Mouse (Mus musculus) hindbrain, embryonic 11.5 days (tissue): Measurements from ENCODE around the gene Aff3. TPM values are rescaled to one million over a fixed set of nuclear protein-coding genes. Genes with fewer than 3 reads are reported as not detected.

Experiments
- ATAC-seq: fragments of 200-750 bp; cut with Nextera tagmentation; 2 replicates; pipeline ENCODE4 v1.8.0; 2017; ENCODE audit warnings: mild to moderate bottlenecking, moderate TSS enrichment, moderate library complexity; ENCODE audit not compliant: low FRiP score
- DNase-seq: peaks from one replicate; pipeline ENCODE4 v3.0.0-alpha.2; 2015; ENCODE audit warnings: low spot score
- H3K27ac ChIP-seq: fragments of 300-500 bp; sonication (generic); 2 replicates; pipeline ENCODE4 v1.5.1; 2014; ENCODE audit warnings: mild to moderate bottlenecking, low read depth, low read length
- H3K27me3 ChIP-seq: fragments of 300-500 bp; sonication (generic); 2 replicates; pipeline ENCODE4 v1.6.1; 2014; ENCODE audit warnings: mild to moderate bottlenecking, low read length, moderate library complexity, mixed read lengths; ENCODE audit not compliant: control insufficient read depth, insufficient read depth
- H3K36me3 ChIP-seq: fragments of 300-500 bp; sonication (generic); 2 replicates; pipeline ENCODE4 v1.6.1; 2014; ENCODE audit warnings: mild to moderate bottlenecking, low read length, moderate library complexity, mixed read lengths; ENCODE audit not compliant: control insufficient read depth, insufficient read depth
- H3K4me1 ChIP-seq: fragments of 300-500 bp; sonication (generic); replicated peaks from 2 replicates; pipeline ENCODE4 v1.6.1; 2014; ENCODE audit warnings: low read length, mixed read lengths; ENCODE audit not compliant: control insufficient read depth, insufficient read depth
- H3K4me2 ChIP-seq: fragments of 300-500 bp; sonication (generic); replicated peaks from 2 replicates; pipeline ENCODE4 v1.6.1; 2014; ENCODE audit warnings: mild to moderate bottlenecking, low read depth, low read length
- H3K4me3 ChIP-seq: fragments of 300-500 bp; sonication (generic); 2 replicates; pipeline ENCODE4 v1.5.1; 2014; ENCODE audit warnings: low read depth, low read length
- H3K9ac ChIP-seq: fragments of 300-500 bp; sonication (generic); 2 replicates; pipeline ENCODE4 v1.6.1; 2014; ENCODE audit warnings: low read depth, low read length
- H3K9me3 ChIP-seq: fragments of 300-500 bp; sonication (generic); 2 replicates; pipeline ENCODE4 v1.6.1; 2016; ENCODE audit warnings: low read length; ENCODE audit not compliant: control insufficient read depth
- WGBS: fragments of 180-500 bp; shearing (Covaris S2); extraction: QIAGEN DNeasy Blood & Tissue Kit; methylation state at CpG from one replicate; pipeline ENCODE4 v1.1.7; 2014; 5-methylcytosine and 5-hydroxymethylcytosine counted together
- polyA plus RNA-seq: library from polyadenylated mRNA; unstranded; fragments of >200 nt; fragmentation: Nextera tagmentation; extraction: Ambion mirVana; gene quantifications from 2 replicates; pipeline ENCODE4 v1.2.1, GENCODE M21; 2014

Gene Aff3
- polyA plus RNA-seq, 1 experiment from 2014 or later, result 19.7 TPM

DNA sequence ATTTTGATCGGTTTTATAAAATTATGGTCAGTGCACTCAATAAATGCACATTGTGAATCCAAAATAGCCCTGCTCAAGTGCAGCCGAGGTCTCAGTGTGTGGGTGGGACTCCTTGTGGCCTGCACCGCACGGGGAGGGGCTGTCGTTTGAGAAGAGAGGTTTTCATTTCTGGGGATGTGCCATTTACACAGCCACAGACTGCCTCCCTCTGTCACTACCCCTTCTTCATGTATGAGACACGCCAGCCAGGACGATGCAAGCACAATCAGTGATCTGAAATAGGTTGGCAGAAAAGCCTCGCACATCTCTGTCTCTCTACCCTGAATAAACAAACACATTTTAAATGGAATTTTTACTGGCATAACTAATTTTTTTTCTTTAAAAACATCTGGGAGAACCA, 443.3 kb downstream of the Aff3 start:
- H3K4me3 ChIP-seq, result no peak overlapping the region
- no peak overlapping the region for H3K4me2 ChIP-seq
- no peak overlapping the region for H3K9ac ChIP-seq
- DNase-seq, result no peak
- H3K4me1 ChIP-seq, result no peaks in the 10 kb centered on the region
- no peaks in the 10 kb centered on the region for H3K27me3 ChIP-seq
- 85% methylated on average over 8 of the region's 8 CpGs for WGBS
- no peak overlapping the region for H3K27ac ChIP-seq
- no peaks in the 10 kb centered on the region for H3K36me3 ChIP-seq
- ATAC-seq, result no peak
- H3K9me3 ChIP-seq, result peaks cover 15% of the 10 kb centered on the region

DNA sequence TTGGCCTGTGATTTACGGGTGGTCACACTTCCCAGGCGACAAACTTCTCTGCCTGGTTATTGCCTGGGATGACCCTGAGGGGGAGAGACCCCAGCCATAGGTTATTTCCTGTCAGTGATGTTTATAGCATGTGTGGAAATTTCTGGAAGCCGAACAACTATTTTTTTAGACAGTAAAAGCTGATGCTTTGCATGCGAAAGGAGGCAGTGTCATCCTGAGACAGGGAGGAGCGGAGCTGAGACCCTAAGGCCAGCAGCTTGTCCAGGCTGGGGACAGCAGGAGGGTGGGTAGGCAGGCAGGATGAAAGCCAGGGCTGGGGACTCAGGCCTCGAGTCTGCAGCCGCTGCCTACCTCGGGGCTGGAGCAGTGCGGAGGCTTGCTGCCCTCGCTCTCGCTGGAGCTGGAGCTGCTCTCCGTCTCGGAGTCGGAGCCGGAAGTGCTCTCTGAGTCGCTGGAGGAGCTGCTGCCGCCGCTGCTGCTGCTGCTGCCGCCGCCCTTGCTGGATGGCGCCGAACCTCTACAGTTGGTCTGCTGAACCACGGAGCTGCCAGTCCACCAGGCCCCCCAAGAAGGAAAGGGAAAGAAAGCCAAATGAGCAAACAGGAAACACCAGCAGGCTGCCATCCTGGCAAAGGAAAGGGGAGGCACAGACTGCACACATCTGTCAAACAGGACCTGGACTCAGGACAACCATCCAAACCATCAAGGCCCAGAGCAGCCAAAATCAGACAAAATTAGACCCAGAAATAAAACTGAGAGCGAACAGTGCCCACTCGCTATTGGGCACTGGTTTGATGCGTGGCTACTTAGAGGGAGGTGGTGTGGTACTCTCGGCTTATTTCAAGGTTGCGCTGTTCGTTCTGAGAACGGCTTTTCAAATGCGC, 446.6 kb downstream of the Aff3 start:
- WGBS, result 65% methylated on average over 31 of the region's 31 CpGs
- H3K4me3 ChIP-seq, result no peak overlapping the region
- ATAC-seq (no peak), DNase-seq (no peak)
- H3K36me3 ChIP-seq, result no peaks in the 10 kb centered on the region
- no peak overlapping the region for H3K27ac ChIP-seq
- H3K27me3 ChIP-seq, result no peaks in the 10 kb centered on the region
- H3K4me2 ChIP-seq, result no peak overlapping the region
- H3K9me3 ChIP-seq, result no peaks in the 10 kb centered on the region
- no peak overlapping the region for H3K9ac ChIP-seq
- no peaks in the 10 kb centered on the region for H3K4me1 ChIP-seq

DNA sequence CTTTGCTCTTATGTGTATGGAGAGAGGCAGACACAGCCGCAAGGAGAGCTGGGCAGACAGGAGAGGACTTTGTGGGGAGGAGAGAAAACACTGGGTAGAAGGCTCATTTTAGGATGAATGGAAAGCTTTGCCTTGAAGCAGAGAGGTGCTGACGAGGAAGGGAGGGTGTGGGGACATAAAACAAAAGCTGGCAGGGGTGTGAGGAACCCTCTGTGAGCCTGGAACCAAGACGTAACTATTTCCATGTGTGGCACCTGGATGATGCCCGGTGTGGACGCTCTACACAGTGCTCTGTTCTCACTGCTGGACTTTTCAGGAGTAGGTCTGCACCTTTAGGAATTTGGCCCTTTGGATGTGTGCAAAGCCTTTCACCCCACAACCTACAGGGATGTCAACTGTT, 447.7 kb downstream of the Aff3 start:
- H3K4me3 ChIP-seq, result no peak overlapping the region
- no peak overlapping the region for H3K4me2 ChIP-seq
- no peaks in the 10 kb centered on the region for H3K36me3 ChIP-seq
- H3K9ac ChIP-seq, result no peak overlapping the region
- no peak for ATAC-seq
- no peaks in the 10 kb centered on the region for H3K27me3 ChIP-seq
- no peak overlapping the region for H3K27ac ChIP-seq
- H3K9me3 ChIP-seq, result no peaks in the 10 kb centered on the region
- WGBS, result 70% methylated on average over 5 of the region's 5 CpGs
- no peaks in the 10 kb centered on the region for H3K4me1 ChIP-seq
- no peak for DNase-seq

DNA sequence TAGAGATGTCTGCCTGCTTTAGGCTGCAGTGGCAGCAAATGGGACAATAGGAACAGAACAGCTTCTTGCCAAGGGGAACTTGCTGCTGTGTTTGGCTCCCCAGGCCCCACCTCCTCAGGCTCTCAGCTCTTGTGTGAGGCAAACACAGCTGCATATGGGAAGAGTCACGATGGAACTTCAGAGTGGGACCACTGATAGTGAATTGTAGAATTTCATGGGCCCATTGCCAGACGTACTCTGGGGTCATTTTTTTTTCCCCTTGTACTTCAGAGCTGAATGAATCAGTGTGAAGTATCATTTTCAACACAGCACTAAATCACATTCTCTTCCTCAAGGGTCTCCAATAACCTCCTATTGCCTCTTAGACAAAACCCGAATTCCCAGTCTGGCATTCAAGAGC, 451.4 kb downstream of the Aff3 start:
- Histone ChIP-seq H3K9ac (no peak overlapping the region), H3K36me3 (no peaks in the 10 kb centered on the region), H3K4me1 (no peaks in the 10 kb centered on the region), H3K4me2 (no peak overlapping the region), H3K27ac (no peak overlapping the region), H3K4me3 (no peak overlapping the region), H3K27me3 (no peaks in the 10 kb centered on the region), H3K9me3 (no peaks in the 10 kb centered on the region)
- ATAC-seq (no peak), DNase-seq (no peak)
- 69% methylated on average over 3 of the region's 3 CpGs for WGBS

DNA sequence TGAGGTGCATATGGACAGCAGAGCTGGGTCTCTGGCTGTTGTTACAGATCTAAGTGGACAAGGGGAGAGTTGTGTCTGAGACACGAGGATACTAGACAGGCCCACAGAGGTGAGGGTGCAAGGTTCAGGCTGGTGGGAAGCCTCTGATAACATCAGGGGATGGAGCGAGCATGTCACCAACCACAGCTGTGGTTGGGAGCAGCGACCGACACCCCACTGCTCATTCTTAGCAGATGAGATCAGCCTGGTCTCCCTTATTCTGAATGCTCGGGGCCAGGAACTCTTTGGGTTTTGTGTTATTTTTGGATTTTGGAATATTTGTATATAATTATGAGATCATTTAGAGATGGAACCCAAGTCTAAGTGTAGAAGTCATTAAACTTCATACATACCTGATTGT, 452.4 kb downstream of the Aff3 start:
- ATAC-seq (no peak), DNase-seq (no peak)
- H3K27ac ChIP-seq, result no peak overlapping the region
- no peaks in the 10 kb centered on the region for H3K9me3 ChIP-seq
- no peaks in the 10 kb centered on the region for H3K27me3 ChIP-seq
- no peak overlapping the region for H3K4me2 ChIP-seq
- H3K4me3 ChIP-seq, result no peak overlapping the region
- H3K9ac ChIP-seq, result no peak overlapping the region
- WGBS, result 71% methylated on average over 5 of the region's 5 CpGs
- H3K4me1 ChIP-seq, result no peaks in the 10 kb centered on the region
- no peaks in the 10 kb centered on the region for H3K36me3 ChIP-seq

DNA sequence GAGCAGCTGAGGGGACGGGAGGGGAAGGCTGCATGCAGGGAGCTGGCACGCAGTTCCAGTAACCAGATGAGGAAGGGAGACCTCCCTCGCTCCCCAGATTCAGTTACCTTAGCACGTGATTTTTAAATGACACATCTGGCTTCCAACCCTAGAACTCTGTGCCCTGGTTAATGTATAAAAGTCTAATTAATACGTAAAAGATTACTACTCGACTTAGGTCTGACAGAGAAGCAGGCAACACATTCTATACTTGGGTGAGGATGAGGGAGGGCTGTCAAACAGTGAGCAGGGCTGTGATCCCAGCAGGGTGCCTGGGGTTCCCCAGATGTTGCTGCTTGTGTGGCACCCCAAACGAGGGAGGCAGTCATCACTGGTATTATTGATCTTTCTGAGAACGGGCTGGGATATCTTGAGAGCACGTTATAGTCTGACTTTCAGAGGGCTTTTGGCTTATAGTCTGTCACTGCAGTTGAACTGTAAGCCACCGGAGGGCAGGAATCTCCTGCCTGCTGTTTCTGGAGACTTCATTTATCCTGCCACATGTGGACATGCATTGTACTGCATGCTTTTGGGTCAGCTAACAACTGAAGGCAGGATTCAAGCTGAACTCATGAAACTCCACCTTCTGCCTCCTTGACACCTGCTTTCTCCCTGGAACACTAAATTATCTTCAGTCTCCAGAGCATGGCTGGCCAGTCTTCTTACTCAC, 462.1 kb downstream of the Aff3 start:
- 83% methylated on average over 10 of the region's 10 CpGs for WGBS
- H3K4me3 ChIP-seq, result no peak overlapping the region
- H3K9me3 ChIP-seq, result no peaks in the 10 kb centered on the region
- H3K4me2 ChIP-seq, result no peak overlapping the region
- H3K9ac ChIP-seq, result no peak overlapping the region
- H3K4me1 ChIP-seq, result peaks cover 6% of the 10 kb centered on the region; the same call in 1 of the 2 replicates
- no peaks in the 10 kb centered on the region for H3K27me3 ChIP-seq
- H3K27ac ChIP-seq, result no peak overlapping the region
- DNase-seq, result peak; percentile 36
- H3K36me3 ChIP-seq, result no peaks in the 10 kb centered on the region
- no peak for ATAC-seq

DNA sequence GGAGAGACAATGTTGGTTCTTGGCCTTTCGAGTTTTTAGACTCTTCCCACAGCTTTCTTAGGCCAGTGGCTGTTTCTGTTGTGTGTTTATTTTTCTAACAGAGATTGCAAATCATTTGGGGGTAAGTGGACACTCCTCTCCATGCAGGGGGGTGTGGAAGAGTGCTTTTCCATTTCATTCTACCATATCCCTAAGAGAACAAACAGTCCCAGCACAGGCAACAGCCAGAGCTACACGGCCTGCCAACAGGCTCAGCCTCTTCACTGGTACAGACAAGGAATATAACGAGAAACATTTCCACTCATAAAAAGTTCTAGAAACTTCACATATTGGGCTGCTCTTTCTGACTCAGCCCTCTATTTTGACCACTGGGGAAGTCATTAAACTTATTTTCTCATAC, 463.0 kb downstream of the Aff3 start:
- no peak overlapping the region for H3K9ac ChIP-seq
- H3K4me3 ChIP-seq, result no peak overlapping the region
- H3K27me3 ChIP-seq, result no peaks in the 10 kb centered on the region
- H3K4me2 ChIP-seq, result no peak overlapping the region
- no peak for DNase-seq
- H3K9me3 ChIP-seq, result no peaks in the 10 kb centered on the region
- no peaks in the 10 kb centered on the region for H3K36me3 ChIP-seq
- ATAC-seq, result no peak
- H3K4me1 ChIP-seq, result peaks cover 6% of the 10 kb centered on the region; the same call in 1 of the 2 replicates
- no peak overlapping the region for H3K27ac ChIP-seq
- 95% methylated on average over 3 of the region's 3 CpGs for WGBS

DNA sequence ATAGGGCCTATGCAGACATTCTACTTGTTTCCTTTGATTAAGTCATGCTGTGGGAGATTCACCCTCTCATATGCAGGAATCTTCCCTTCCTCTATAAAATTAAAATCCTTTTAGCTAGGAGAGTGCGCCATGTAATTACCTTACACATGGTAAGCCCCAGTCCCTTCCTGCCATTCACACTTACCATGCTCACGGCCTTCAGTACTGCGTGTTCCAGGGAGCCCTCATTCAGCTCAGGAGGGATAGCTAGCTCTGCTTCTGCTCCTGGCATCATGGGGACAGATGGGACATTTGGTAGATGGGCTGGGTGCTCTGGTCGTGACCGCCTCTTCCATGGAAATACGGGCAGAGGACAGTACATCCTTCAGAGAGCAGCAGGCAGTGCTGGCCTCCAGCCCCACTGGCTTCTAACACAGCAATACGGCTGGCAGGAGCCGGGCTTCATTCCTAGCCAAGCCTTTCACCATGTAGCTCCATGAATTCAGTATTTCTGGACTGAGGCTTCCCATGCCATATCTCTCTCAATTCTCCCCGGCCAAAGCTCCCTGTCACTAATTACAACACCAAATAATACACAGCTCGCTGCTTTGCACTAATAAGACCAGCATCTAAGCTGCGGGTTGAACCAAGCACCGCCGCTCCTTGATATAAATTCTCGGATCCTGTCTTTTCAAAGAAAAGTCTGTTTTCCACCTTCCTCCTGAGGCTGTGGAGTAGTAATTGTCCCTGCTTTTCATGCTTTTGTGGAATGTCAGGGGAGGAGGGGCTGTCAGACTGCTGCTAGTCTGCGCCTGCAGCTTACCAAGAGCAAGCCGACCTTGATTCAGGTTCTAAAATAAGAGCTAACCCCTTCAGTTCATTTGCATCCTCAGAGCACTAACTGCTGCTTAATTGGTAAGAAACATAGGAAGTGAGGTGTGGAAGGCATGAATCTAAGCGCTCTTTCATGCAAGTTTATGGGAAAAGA, 464.8 kb downstream of the Aff3 start:
- peak overlapping the region; percentile 24; the same call in 1 of the 2 replicates for H3K27ac ChIP-seq
- H3K9me3 ChIP-seq, result no peaks in the 10 kb centered on the region
- H3K4me2 ChIP-seq, result no peak overlapping the region
- no peak overlapping the region for H3K4me3 ChIP-seq
- peaks cover 6% of the 10 kb centered on the region; the same call in 1 of the 2 replicates for H3K4me1 ChIP-seq
- no peak for DNase-seq
- no peak for ATAC-seq
- 59% methylated on average over 17 of the region's 17 CpGs for WGBS
- 0 out of 2 replicates have a peak overlapping the region, but pooled peaks have one; percentile 15 for H3K9ac ChIP-seq
- no peaks in the 10 kb centered on the region for H3K27me3 ChIP-seq
- H3K36me3 ChIP-seq, result no peaks in the 10 kb centered on the region
